Mouse (Mus musculus): ENCODE data around the gene Olfr477. TPM values are rescaled to one million over a fixed set of nuclear protein-coding genes. Genes with fewer than 3 reads are reported as not detected.
"Not testable (repeated sequence)": the region's sequence is repeated elsewhere in the genome, so short reads cannot be mapped to it uniquely, and the experiment has no call there.

Olfr477 gene
- total RNA-seq (2021): not detected
- long read RNA-seq, experiment 1: 0 reads
- long read RNA-seq, experiment 2: 0 reads

GRCm38 (mm10) chr7:107986393-107986792 is at the start of gene Olfr477:
Olfr477 (plus strand) TSS chr7:107986693.
- no peak for DNase-seq
- intact Hi-C loops (cut with DNase I; ENCODE audit: low total_unique reads): no loop called here

- DNase-seq: not testable (repeated sequence)
These were observed 34.0 kb upstream of the Olfr477 start for GRCm38 (mm10) chr7:107952539-107952938.

GRCm38 (mm10) chr7:107954343-107954742 is 32.1 kb upstream of the Olfr477 start, which contains the start of gene Olfr474:
Olfr474 (plus strand) TSS chr7:107954643.
- DNase-seq: no peak
- intact Hi-C loops (cut with DNase I; ENCODE audit: low total_unique reads): no loop called here

More at GRCm38 (mm10) chr7:107952539-107952938, 34.0 kb upstream of the Olfr477 start:
- intact Hi-C loops (cut with DNase I; ENCODE audit: low total_unique reads): not testable (repeated sequence)

GRCm38 (mm10) chr7:107964503-107964902 is 22.0 kb upstream of the Olfr477 start, which contains the start of gene Olfr476:
Olfr476 (plus strand) TSS chr7:107964803.
- intact Hi-C loops (cut with DNase I; ENCODE audit: low total_unique reads): no loop called here
- no peak for DNase-seq

DNA sequence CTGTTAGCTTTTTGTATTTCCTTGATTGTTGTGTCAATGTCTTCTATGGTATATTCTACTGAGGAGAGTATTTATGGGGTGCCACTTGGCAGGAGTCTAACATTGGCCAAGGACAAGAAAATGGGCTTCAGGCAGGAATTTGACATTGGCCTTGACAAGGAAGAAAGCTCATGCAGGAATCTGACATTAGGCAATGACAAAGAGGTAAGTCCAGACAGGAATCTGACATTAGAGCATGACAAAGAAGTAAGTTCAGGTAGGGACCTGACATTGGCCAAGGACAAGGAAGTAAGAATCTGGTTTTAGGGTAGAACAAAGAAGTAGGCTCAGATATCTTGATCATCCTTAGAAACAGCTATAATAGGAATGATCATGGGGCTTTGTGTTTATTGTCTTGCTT is 27.8 kb downstream of the Olfr477 start:
- DNase-seq; intact Hi-C loops (cut with DNase I; ENCODE audit: low total_unique reads): not testable (repeated sequence)

GRCm38 (mm10) chr7:108033889-108034288 is 47.4 kb downstream of the Olfr477 start, which contains the start of gene Olfr478:
Olfr478 (minus strand) TSS chr7:108033989.
- no peak for DNase-seq
- intact Hi-C loops (cut with DNase I; ENCODE audit: low total_unique reads): no loop called here

Other genes with a start within 250 kb of the Olfr477 start
- gene Cyb5r2, start 228.7 kb upstream of the Olfr477 start, total RNA-seq (2021): under 1 TPM in 1 of 2 experiments, not detected in 1; 0.35 TPM
- not detected for gene Ovch2, start 185.5 kb upstream of the Olfr477 start, total RNA-seq (2021)
- not detected for gene Olfr467, start 174.4 kb upstream of the Olfr477 start, total RNA-seq (2021)
- not detected for gene Olfr469, start 161.2 kb upstream of the Olfr477 start, total RNA-seq (2021)
- not detected for gene Olfr470, start 139.2 kb upstream of the Olfr477 start, total RNA-seq (2021)
- not detected for gene Olfr472, start 88.8 kb upstream of the Olfr477 start, total RNA-seq (2021)
- gene Olfr473, start 56.2 kb upstream of the Olfr477 start, total RNA-seq (2021): not detected
- gene Olfr474, start 32.0 kb upstream of the Olfr477 start, total RNA-seq (2021): not detected
- not detected for gene Olfr476, start 21.9 kb upstream of the Olfr477 start, total RNA-seq (2021)
- gene Olfr478, start 47.3 kb downstream of the Olfr477 start, total RNA-seq (2021): not detected
- gene Olfr479, start 64.0 kb downstream of the Olfr477 start, total RNA-seq (2021): not detected
- not detected for gene Olfr480, start 80.7 kb downstream of the Olfr477 start, total RNA-seq (2021)
- gene Olfr481, start 93.2 kb downstream of the Olfr477 start, total RNA-seq (2021): not detected
- 1 to 10 TPM in 1 of 2 experiments, under 1 TPM in 1; 0.76 to 1.1 TPM for gene Olfr482, start 110.9 kb downstream of the Olfr477 start, total RNA-seq (2021)
- gene Olfr483, start 114.2 kb downstream of the Olfr477 start, total RNA-seq (2021): not detected
- not detected for gene Olfr484, start 140.8 kb downstream of the Olfr477 start, total RNA-seq (2021)
- gene Olfr485, start 173.2 kb downstream of the Olfr477 start, total RNA-seq (2021): not detected
- gene Olfr486, start 186.0 kb downstream of the Olfr477 start, total RNA-seq (2021): not detected
- not detected for gene Olfr487, start 227.9 kb downstream of the Olfr477 start, total RNA-seq (2021)

Data from gastrocnemius, postnatal 14 days (tissue).